Mouse (Mus musculus): ENCODE results near the gene Gpc6. TPM values are rescaled to one million over a fixed set of nuclear protein-coding genes. Genes with fewer than 3 reads are reported as not detected.

Gene Gpc6
- total and polyA plus RNA-seq, 3 experiments, result not detected

GRCm38 (mm10) chr14:117193364-117193763, 268.2 kb downstream of the Gpc6 start:
- Histone ChIP-seq H3K9ac (ENCODE audit: insufficient read depth, low read depth) (no peak overlapping the region), H3K4me2 (ENCODE audit: insufficient read depth, low read depth, poor library complexity, severe bottlenecking) (no peak overlapping the region), H3K27me3 (replicated peaks) (no peaks in the 10 kb centered on the region), H3K4me1 (ENCODE audit: control insufficient read depth in 1 of 2, insufficient read depth in 2 of 2) (no peaks in the 10 kb centered on the region), H3K27ac (ENCODE audit: insufficient read depth, low read depth) (no peak overlapping the region), H3K36me3 (replicated peaks in 1 of 2; ENCODE audit: control insufficient read depth in 1 of 2, insufficient read depth in 1 of 2, low read length in 1 of 2) (no peaks in the 10 kb centered on the region), H3K9me3 (replicated peaks; ENCODE audit: low read length) (no peaks in the 10 kb centered on the region), H3K79me2 (replicated peaks; ENCODE audit: control insufficient read depth, extremely low read depth, insufficient read depth, poor library complexity, severe bottlenecking) (no peaks in the 10 kb centered on the region), H3K4me3 (replicated peaks in 1 of 3; ENCODE audit: low read depth in 2 of 3, low read length in 2 of 3, poor library complexity in 1 of 3) (no peak overlapping the region)
- in situ Hi-C loops (cut with MboI; ENCODE audit: low pct_ligation_motif_present, low pct_unique_long_range_greater_than_20kb, low sequenced_read_pairs), result no loop called here
- no peak for TF ChIP-seq NELFE (IDR thresholded peaks at IDR 0.05; ENCODE audit: low read depth, low read length)
- TF ChIP-seq ZC3H11A (IDR thresholded peaks at IDR 0.05; ENCODE audit: low read depth, low read length), result no peak
- no peak for TF ChIP-seq USF2 (conservative IDR thresholded peaks at IDR 0.05; ENCODE audit: low read depth, low read length)
- no peak for TF ChIP-seq JUND (conservative IDR thresholded peaks at IDR 0.05; ENCODE audit: low read depth, low read length)
- TF ChIP-seq POLR2A (IDR thresholded peaks at IDR 0.05; ENCODE audit: low read depth, low read length), result no peak
- TF ChIP-seq BHLHE40 (IDR thresholded peaks at IDR 0.05; ENCODE audit: low read depth, low read length), result no peak
- TF ChIP-seq GABPA (IDR thresholded peaks at IDR 0.05; ENCODE audit: insufficient replicate concordance, low read depth, low read length), result no peak
- DNase-seq (ENCODE audit: extremely low read depth), result no peak
- dilution Hi-C loops (cut with MboI; ENCODE audit: extremely low pct_ligation_motif_present, extremely low pct_unique_long_range_greater_than_20kb, low sequenced_read_pairs), result no loop called here

- H3K9me3 ChIP-seq (replicated peaks; ENCODE audit: low read length), result no peaks in the 10 kb centered on the region
- in situ Hi-C loops (cut with MboI; ENCODE audit: low pct_ligation_motif_present, low pct_unique_long_range_greater_than_20kb, low sequenced_read_pairs), result no loop called here
- DNase-seq (ENCODE audit: extremely low read depth), result no peak
- no peak overlapping the region for H3K27ac ChIP-seq (ENCODE audit: insufficient read depth, low read depth)
- H3K4me1 ChIP-seq (ENCODE audit: control insufficient read depth in 1 of 2, insufficient read depth in 2 of 2), result no peaks in the 10 kb centered on the region
- TF ChIP-seq ZC3H11A (IDR thresholded peaks at IDR 0.05; ENCODE audit: low read depth, low read length) (no peak), USF1 (IDR thresholded peaks at IDR 0.05; ENCODE audit: low read depth, low read length) (no peak)
- H3K27me3 ChIP-seq (replicated peaks), result no peaks in the 10 kb centered on the region
- no peak overlapping the region for H3K4me3 ChIP-seq (replicated peaks in 1 of 3; ENCODE audit: low read depth in 2 of 3, low read length in 2 of 3, poor library complexity in 1 of 3)
- H3K79me2 ChIP-seq (replicated peaks; ENCODE audit: control insufficient read depth, extremely low read depth, insufficient read depth, poor library complexity, severe bottlenecking), result no peaks in the 10 kb centered on the region
- no peak overlapping the region for H3K9ac ChIP-seq (ENCODE audit: insufficient read depth, low read depth)
- no peaks in the 10 kb centered on the region for H3K36me3 ChIP-seq (replicated peaks in 1 of 2; ENCODE audit: control insufficient read depth in 1 of 2, insufficient read depth in 1 of 2, low read length in 1 of 2)
- dilution Hi-C loops (cut with MboI; ENCODE audit: extremely low pct_ligation_motif_present, extremely low pct_unique_long_range_greater_than_20kb, low sequenced_read_pairs), result no loop called here
- no peak overlapping the region for H3K4me2 ChIP-seq (ENCODE audit: insufficient read depth, low read depth, poor library complexity, severe bottlenecking)
Measured at GRCm38 (mm10) chr14:117202012-117202411, 276.9 kb downstream of the Gpc6 start.

GRCm38 (mm10) chr14:117203960-117204359, 278.8 kb downstream of the Gpc6 start:
- Histone ChIP-seq H3K9me3 (replicated peaks; ENCODE audit: low read length) (no peaks in the 10 kb centered on the region), H3K4me1 (ENCODE audit: control insufficient read depth in 1 of 2, insufficient read depth in 2 of 2) (no peaks in the 10 kb centered on the region), H3K36me3 (replicated peaks in 1 of 2; ENCODE audit: control insufficient read depth in 1 of 2, insufficient read depth in 1 of 2, low read length in 1 of 2) (no peaks in the 10 kb centered on the region), H3K79me2 (replicated peaks; ENCODE audit: control insufficient read depth, extremely low read depth, insufficient read depth, poor library complexity, severe bottlenecking) (no peaks in the 10 kb centered on the region), H3K4me2 (ENCODE audit: insufficient read depth, low read depth, poor library complexity, severe bottlenecking) (no peak overlapping the region), H3K27me3 (replicated peaks) (no peaks in the 10 kb centered on the region), H3K4me3 (replicated peaks in 1 of 3; ENCODE audit: low read depth in 2 of 3, low read length in 2 of 3, poor library complexity in 1 of 3) (no peak overlapping the region), H3K9ac (ENCODE audit: insufficient read depth, low read depth) (no peak overlapping the region), H3K27ac (ENCODE audit: insufficient read depth, low read depth) (no peak overlapping the region)
- dilution Hi-C loops (cut with MboI; ENCODE audit: extremely low pct_ligation_motif_present, extremely low pct_unique_long_range_greater_than_20kb, low sequenced_read_pairs), result no loop called here
- in situ Hi-C loops (cut with MboI; ENCODE audit: low pct_ligation_motif_present, low pct_unique_long_range_greater_than_20kb, low sequenced_read_pairs), result no loop called here
- DNase-seq (ENCODE audit: extremely low read depth), result no peak
- no peak for TF ChIP-seq TBP (conservative IDR thresholded peaks at IDR 0.05; ENCODE audit: low read depth, low read length)
- TF ChIP-seq UBTF (IDR thresholded peaks at IDR 0.05; ENCODE audit: low read depth, low read length), result no peak
- no peak for TF ChIP-seq CHD1 (IDR thresholded peaks at IDR 0.05; ENCODE audit: low read depth, low read length)
- no peak for TF ChIP-seq NRF1 (IDR thresholded peaks at IDR 0.05; ENCODE audit: low read depth, low read length)
- no peak for TF ChIP-seq ZC3H11A (IDR thresholded peaks at IDR 0.05; ENCODE audit: low read depth, low read length)
- no peak for TF ChIP-seq IRF4 (IDR thresholded peaks at IDR 0.05; ENCODE audit: low read depth, low read length)
- no peak for TF ChIP-seq ZNF384 (IDR thresholded peaks at IDR 0.05; ENCODE audit: low read depth, low read length)
- no peak for TF ChIP-seq USF2 (conservative IDR thresholded peaks at IDR 0.05; ENCODE audit: low read depth, low read length)
- no peak for TF ChIP-seq HCFC1 (IDR thresholded peaks at IDR 0.05; ENCODE audit: low read depth, low read length)
- TF ChIP-seq MAZ (IDR thresholded peaks at IDR 0.05; ENCODE audit: low read depth, low read length), result no peak
- TF ChIP-seq ETS1 (conservative IDR thresholded peaks at IDR 0.05; ENCODE audit: low read depth, low read length), result no peak
- TF ChIP-seq MXI1 (IDR thresholded peaks at IDR 0.05; ENCODE audit: low read depth, low read length), result no peak
- TF ChIP-seq CTCF (conservative IDR thresholded peaks at IDR 0.05 in 1 of 2, IDR thresholded peaks at IDR 0.05 in 1 of 2; ENCODE audit: low read depth in 2 of 2, low read length in 2 of 2), result no peak
- TF ChIP-seq EP300 (IDR thresholded peaks at IDR 0.05; ENCODE audit: low read length), result no peak
- TF ChIP-seq USF1 (IDR thresholded peaks at IDR 0.05; ENCODE audit: low read depth, low read length), result no peak
- TF ChIP-seq NELFE (IDR thresholded peaks at IDR 0.05; ENCODE audit: low read depth, low read length), result no peak
- no peak for TF ChIP-seq MYC (IDR thresholded peaks at IDR 0.05; ENCODE audit: low read depth, low read length)
- TF ChIP-seq ZMIZ1 (IDR thresholded peaks at IDR 0.05; ENCODE audit: low read depth, low read length), result no peak
- no peak for TF ChIP-seq PAX5 (IDR thresholded peaks at IDR 0.05; ENCODE audit: low read length)
- TF ChIP-seq E2F4 (IDR thresholded peaks at IDR 0.05; ENCODE audit: insufficient replicate concordance, low read depth, low read length), result no peak

Data from CH12.LX (cell line).